Mouse (Mus musculus): ENCODE measurements around the gene Smpd4.
A peak's percentile ranks its signal among the peaks of the same experiment; 100 is the strongest.

Smpd4 gene

GRCm38 (mm10) chr16:17639081-17639480 is 19.9 kb downstream of the Smpd4 start:
- DNase-seq = no peak

DNA sequence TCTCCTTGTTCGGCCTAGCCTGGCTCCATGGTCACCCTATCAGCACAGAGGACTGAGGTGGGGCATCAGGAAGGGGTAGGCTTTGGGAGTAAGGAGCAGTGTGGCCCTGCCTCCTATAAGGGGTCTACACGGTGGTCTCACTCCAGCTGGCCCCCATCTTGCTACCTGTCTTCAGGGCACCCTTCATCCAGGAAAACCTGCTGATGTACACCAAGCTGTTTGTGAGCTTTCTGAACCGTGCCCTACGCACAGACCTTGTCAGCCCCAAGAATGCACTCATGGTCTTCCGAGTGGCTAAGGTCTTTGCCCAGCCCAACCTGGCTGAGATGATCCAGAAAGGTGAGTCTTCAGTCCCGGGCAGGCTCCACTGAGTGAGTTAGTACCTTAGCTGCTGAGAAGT is 20.8 kb downstream of the Smpd4 start:
- no peak for DNase-seq

GRCm38 (mm10) chr16:17640706-17641105 is 21.6 kb downstream of the Smpd4 start:
- DNase-seq = peak in 1 of 2 experiments; percentile 37

DNA sequence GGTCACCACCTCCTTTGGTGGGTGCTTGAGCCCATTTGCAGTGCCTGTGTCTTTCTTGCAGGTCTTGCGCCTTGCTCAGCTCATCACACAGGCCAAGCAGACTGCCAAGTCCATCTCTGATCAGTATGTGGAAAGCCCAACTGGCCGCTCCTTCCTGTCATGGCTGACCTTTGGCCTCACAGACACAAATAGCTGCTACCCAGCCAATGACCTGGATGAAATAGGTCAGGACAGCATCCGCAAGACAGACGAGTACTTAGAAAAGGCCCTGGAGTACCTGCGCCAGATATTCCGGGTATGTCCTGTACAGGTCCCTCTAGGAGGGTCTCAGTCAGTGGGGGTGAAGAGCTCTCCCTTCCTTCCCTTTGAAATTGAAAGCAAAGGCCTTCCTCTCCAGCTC is 22.1 kb downstream of the Smpd4 start:
- DNase-seq = peak in 1 of 2 experiments; percentile 46

DNA sequence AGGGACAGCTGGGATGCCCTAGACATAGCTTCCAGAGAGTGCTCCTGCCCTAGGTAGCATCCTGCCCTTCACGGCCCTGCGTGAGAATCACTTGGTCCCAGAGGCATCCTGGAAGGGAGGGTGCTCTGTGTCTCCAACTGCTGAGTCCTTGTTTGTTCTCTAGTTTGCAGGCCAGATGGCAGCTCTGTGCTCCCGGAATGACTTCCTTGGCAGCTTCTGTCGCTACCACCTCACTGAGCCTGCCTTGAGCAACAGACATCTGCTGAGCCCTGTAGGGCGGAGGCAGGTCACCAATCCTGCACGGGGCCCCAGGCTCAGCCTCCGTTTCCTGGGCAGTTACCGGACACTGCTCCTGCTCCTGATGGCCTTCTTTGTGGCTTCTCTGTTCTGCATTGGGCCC is 23.2 kb downstream of the Smpd4 start:
- peak; percentile 89 to 96 for DNase-seq

- DNase-seq = no peak
Measured at GRCm38 (mm10) chr16:17643437-17643990, 24.4 kb downstream of the Smpd4 start.

GRCm38 (mm10) chr16:17646310-17647114 is 27.4 kb downstream of the Smpd4 start, which contains the start of gene Ccdc74a:
Gene Ccdc74a, plus strand, starts transcription at chr16:17646470.
- peak; percentile 84 to 90 for DNase-seq

DNA sequence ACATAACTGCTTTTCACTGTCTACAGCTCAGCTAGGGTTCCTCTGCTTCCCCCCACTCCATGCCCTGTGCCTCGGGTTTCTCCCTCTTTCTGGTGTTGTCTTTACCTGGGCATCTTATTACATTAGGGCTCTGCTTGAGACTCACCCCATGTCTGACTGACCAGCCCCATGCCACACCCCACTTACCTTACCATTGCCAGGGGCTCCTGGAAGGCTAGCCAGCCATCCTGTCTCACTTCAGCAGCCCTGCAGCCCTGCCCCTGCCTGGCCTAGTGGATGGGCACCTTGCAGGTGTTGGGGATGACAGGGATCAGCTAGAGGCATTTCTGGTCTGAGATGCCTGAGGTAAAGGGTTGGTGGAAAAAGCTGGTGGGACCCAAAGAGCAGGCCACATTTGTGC is 28.0 kb downstream of the Smpd4 start:
- DNase-seq = peak; percentile 38 to 52

DNA sequence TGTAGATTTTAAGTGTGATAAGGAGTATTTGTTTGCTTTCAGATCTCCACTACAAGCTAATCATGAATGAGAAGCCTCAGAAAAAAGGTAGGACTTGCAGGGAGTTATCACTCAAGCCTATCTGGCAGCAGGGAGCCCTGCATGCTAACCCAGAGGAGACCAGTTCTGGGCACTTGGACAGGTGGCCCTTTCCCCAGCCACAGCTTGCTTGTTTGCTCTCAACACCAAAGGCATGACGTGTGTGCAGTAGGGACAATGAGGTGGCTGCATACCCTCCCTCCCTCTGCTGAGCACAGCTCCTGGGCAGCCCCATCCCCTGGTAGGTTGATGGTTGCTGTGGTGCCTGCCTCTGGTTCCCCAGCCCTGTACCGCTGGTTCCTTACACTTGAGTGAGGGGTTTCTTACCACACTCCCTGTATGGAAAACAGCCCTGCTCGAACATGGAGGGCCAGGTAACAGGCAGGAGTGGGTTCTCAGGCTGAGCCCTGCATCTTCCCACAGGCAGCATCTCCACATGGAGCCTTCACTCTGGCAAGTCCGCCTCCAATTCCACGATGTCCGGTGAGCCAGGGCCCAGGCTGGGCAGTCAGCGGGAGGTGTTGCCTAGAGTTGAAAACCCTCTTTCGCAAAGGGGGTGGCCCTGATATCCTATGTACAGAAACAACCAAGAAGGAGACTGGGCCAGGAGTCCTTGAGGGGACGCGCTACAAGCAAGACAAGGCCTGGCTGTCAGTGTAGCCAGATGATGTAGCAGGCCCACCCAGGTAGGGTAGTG is 28.6 kb downstream of the Smpd4 start:
- peak; percentile 57 to 58 for DNase-seq

- DNase-seq = peak; percentile 44 to 61
Measured at GRCm38 (mm10) chr16:17649925-17650605, 30.9 kb downstream of the Smpd4 start.

GRCm38 (mm10) chr16:17650711-17651110 is 31.6 kb downstream of the Smpd4 start:
- peak; percentile 56 to 58 for DNase-seq

GRCm38 (mm10) chr16:17652607-17653006 is 33.5 kb downstream of the Smpd4 start:
- peak in 1 of 2 experiments; percentile 27 for DNase-seq

DNA sequence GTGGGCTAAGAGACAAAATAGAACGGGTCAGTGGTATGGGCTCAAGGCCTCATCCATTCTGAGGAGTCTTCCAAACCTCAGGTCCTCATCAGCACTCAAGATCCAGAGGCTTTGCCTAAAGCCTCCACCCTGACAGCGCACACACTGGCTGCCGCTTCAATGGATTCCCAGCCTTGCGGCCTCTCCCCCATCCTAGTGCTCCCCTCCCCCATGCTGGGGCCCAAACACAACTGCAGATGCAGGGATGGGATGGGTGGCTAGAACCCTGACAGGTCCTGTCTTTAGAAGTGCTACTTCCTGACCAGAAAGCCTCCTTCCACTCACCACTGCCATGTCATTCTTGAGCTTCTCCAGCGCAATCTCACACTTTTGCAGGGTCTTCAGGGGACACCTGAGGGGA is 34.4 kb downstream of the Smpd4 start:
- no peak for DNase-seq

DNA sequence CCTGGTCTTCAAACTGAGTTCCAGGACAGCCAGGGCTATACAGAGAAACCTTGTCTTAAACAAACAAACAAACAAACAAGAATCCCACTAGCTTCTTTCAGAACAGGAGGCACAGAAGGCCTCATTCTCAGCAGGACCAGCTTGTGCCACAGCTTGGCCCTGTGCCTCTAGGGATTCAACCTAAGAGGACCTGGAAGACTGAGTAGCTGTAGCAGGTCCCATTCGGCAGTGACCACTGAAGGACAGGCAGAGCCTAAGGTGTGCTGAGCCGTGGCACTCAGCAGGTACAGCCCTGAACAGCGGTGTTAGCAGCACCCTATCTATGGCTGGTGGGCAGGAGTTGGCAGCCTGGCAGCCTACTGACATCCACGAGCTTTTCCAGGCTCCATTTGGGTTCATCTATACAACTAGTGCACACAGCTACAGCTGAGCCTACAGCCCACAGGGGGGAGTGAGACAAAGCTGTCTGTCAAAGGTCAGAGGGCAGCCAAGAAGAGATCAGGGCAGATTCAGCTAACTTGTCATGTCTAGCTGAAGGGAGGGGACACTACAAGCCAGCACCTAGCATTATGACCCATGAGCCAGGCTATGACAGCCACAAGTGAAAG is 35.1 kb downstream of the Smpd4 start:
- peak; percentile 48 to 50 for DNase-seq

DNA sequence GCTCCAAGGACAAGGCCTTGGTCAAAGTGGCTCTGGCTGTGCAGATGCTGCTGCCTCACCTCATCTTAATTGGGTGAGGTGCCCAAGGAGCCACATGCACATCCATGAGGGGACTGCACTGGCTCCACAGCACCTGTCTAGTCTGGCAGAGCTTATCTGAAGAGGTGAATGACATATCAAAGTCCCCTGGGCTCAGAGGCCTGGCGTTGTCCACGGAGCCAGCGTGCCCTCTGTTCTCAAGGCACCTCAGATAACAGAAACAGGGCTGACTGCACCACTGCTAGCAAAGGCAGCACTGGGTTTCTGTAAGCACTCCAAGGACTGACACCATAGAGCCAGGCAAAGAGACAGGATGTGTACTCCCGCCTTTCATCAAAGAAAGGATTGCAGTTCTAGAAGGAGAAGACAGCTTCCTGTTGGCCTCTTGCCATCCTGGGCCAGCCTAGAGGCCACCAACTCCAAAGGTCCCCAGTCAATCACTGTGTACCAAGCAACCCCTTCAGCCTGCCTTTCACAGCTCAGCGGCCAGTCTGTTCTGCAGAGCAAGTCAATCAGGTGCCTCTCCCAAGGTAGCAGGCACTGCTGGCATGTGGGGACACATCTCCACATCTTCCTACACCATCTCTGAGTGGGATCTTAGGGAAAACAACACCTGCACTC is 37.2 kb downstream of the Smpd4 start:
- DNase-seq = no peak

DNA sequence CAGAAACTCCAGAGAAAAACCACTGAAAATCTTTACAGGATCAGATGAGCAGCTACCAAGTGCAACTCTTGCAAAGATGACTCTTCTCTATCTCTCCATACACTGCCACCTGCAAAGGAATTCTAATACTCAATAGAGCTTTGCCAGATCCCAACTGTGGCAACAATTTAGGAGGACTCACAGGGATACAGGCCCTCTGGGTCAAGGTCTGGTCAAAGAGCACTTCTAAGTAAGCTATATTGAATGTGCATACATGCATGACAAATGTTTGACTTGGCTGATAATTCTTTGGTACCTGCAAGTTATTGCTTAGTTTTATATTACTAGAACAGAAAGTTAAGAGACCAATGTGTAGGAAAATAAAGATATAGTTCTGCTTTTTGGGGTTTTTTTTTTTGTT is 46.4 kb downstream of the Smpd4 start:
- no peak for DNase-seq

DNA sequence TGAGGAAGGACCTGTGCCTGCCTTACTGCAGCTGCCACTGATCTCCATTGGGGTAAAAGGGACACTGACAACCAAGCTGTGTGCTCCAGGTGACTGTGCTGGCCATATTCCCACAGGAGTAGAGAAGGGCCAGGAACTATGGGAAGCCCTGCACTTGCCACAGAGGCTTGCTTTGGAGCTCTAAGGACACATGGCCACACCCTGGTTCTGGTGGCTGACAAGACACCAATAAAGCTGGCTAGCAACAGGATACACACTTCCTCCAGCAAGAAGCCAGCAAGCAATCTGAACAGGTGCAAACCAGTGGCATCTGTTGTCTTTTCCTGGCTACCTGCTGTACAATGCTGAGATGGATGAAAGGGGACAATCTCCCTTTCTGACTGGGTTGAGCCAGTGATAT is 50.7 kb downstream of the Smpd4 start:
- peak; percentile 48 for DNase-seq

All from cerebellum, adult 18-20 months (tissue).